Mouse (Mus musculus) WW6 (cell line): ENCODE measurements around the gene Gm19684.
"Not testable (repeated sequence)": the region's sequence is repeated elsewhere in the genome, so short reads cannot be mapped to it uniquely, and the experiment has no call there.

Source experiments
- DNase-seq: peaks from one replicate; pipeline ENCODE4 v3.0.0-alpha.2; 2013; ENCODE audit warnings: low read depth, low spot score

Gene Gm19684

GRCm38 (mm10) chr17:36131516-36132265, 10.2 kb downstream of the Gm19684 start:
- DNase-seq, result no peak

- not testable (repeated sequence) for DNase-seq
Measured at GRCm38 (mm10) chr17:36135421-36136231, 14.1 kb downstream of the Gm19684 start.

GRCm38 (mm10) chr17:36136299-36136848, 14.9 kb downstream of the Gm19684 start:
- DNase-seq, result not testable (repeated sequence)

- DNase-seq, result no peak
Measured at GRCm38 (mm10) chr17:36145111-36145860, 23.8 kb downstream of the Gm19684 start.

GRCm38 (mm10) chr17:36145861-36146156, 24.3 kb downstream of the Gm19684 start:
- DNase-seq, result not testable (repeated sequence)

- not testable (repeated sequence) for DNase-seq
Measured at GRCm38 (mm10) chr17:36146937-36147336, 25.5 kb downstream of the Gm19684 start.

- DNase-seq, result not testable (repeated sequence)
Measured at GRCm38 (mm10) chr17:36148468-36148867, 27.0 kb downstream of the Gm19684 start.

GRCm38 (mm10) chr17:36151200-36151599, 29.7 kb downstream of the Gm19684 start:
- not testable (repeated sequence) for DNase-seq

- peak; percentile 66 for DNase-seq
Measured at GRCm38 (mm10) chr17:36154271-36155149, 33.0 kb downstream of the Gm19684 start.

GRCm38 (mm10) chr17:36157782-36158181, 36.3 kb downstream of the Gm19684 start:
- not testable (repeated sequence) for DNase-seq

GRCm38 (mm10) chr17:36158264-36158663, 36.8 kb downstream of the Gm19684 start:
- DNase-seq, result not testable (repeated sequence)

- no peak for DNase-seq
Measured at GRCm38 (mm10) chr17:36161129-36162051, 39.9 kb downstream of the Gm19684 start.

GRCm38 (mm10) chr17:36166901-36167300, 45.4 kb downstream of the Gm19684 start:
- DNase-seq, result not testable (repeated sequence)

- no peak for DNase-seq
Measured at GRCm38 (mm10) chr17:36167306-36168038, 46.0 kb downstream of the Gm19684 start.

GRCm38 (mm10) chr17:36168039-36168652, 46.7 kb downstream of the Gm19684 start, which contains the start of gene Gm8909:
Gene Gm8909, minus strand, starts transcription at chr17:36168537.
- no peak for DNase-seq

GRCm38 (mm10) chr17:36169094-36169493, 47.6 kb downstream of the Gm19684 start:
- not testable (repeated sequence) for DNase-seq

GRCm38 (mm10) chr17:36169753-36170152, 48.3 kb downstream of the Gm19684 start:
- DNase-seq, result no peak

GRCm38 (mm10) chr17:36170287-36170814, 48.9 kb downstream of the Gm19684 start:
- DNase-seq, result no peak
